ENCODE assay signal across 18 mouse cellular contexts in genomic region chr13:7066211-7066610, GRCm38 (mm10).
"Had no signal": no experiment of that assay in that cellular context is flagged by ENCODE, and none has a peak within 500 bp of the region (broad histone marks: within the 10 kb centered on the region; RNA-seq: fewer than 3 reads in every experiment).

No protein-coding gene starts in this region.

- H3K27ac ChIP-seq: liver, embryonic 12.5 days; liver, embryonic 14.5 days; midbrain, embryonic 10.5 days; midbrain, embryonic 12.5 days; midbrain, embryonic 15.5 days had no signal

- ATAC-seq: liver, embryonic 12.5 days; midbrain, embryonic 15.5 days had no signal

- H3K27me3 ChIP-seq: liver, embryonic 12.5 days; midbrain, embryonic 12.5 days; midbrain, embryonic 15.5 days had no signal

- H3K9ac ChIP-seq: liver, embryonic 12.5 days; liver, embryonic 14.5 days; lung, embryonic 14.5 days; midbrain, embryonic 12.5 days; midbrain, embryonic 15.5 days had no signal

- H3K9me3 ChIP-seq: liver, embryonic 12.5 days; midbrain, embryonic 10.5 days; midbrain, embryonic 12.5 days; midbrain, embryonic 15.5 days had no signal

- DNase-seq: lung, adult 18-20 months; lung, embryonic 14.5 days; lung, postnatal 10 days; lung, postnatal 4 days; retina, postnatal 1 day; right cerebral cortex, adult 18-20 months; right cerebral cortex, postnatal 25 days; right cerebral cortex, postnatal 4 days; spleen, adult 18-20 months; thymus, adult 18-20 months; thymus, postnatal 14 days; thymus, postnatal 36 days had no signal

- H3K4me1 ChIP-seq: liver, embryonic 12.5 days; midbrain, embryonic 10.5 days; midbrain, embryonic 12.5 days; midbrain, embryonic 15.5 days had no signal

- H3K36me3 ChIP-seq: liver, embryonic 12.5 days; midbrain, embryonic 10.5 days; midbrain, embryonic 12.5 days; midbrain, embryonic 15.5 days had no signal

- H3K4me2 ChIP-seq: liver, embryonic 12.5 days; lung, embryonic 14.5 days; midbrain, embryonic 12.5 days; midbrain, embryonic 15.5 days had no signal

- H3K4me3 ChIP-seq: liver, embryonic 12.5 days; midbrain, embryonic 10.5 days; midbrain, embryonic 12.5 days; midbrain, embryonic 15.5 days; myocyte had no signal
